Comparison of ENCODE assay signal across 8 mouse cellular contexts in genomic region chr8:57410473-57410863, GRCm38 (mm10). TPM values are rescaled to one million over a fixed set of nuclear protein-coding genes. Genes with fewer than 3 reads are reported as not detected.
DNase-seq lines count a peak whose midpoint lies in the region; ATAC-seq and TF ChIP-seq lines count a peak whose summit lies in the region.

No protein-coding gene starts in this region.

- 0 out of 2 replicates have a peak, but pooled peaks have one; percentile 31 for ATAC-seq in cerebellum, adult (ENCODE audit: insufficient number of reproducible peaks, low FRiP score, low TSS enrichment)
- peak; percentile 65 for ATAC-seq in hindbrain, embryonic 11.5 days (ENCODE audit: low FRiP score)
- ATAC-seq in limb, embryonic 13.5 days (ENCODE audit: low FRiP score, low read depth): no peak

- in situ Hi-C loops in ES-E14 (cut with MboI; ENCODE audit: low sequenced_read_pairs in 2 of 2, unreplicated experiment in 2 of 2): no loop called here

- H3K9ac ChIP-seq in ES-E14 (ENCODE audit: insufficient read depth, low read depth, low read length, poor library complexity, severe bottlenecking): no peak overlapping the region; the same call in 1 of the 2 replicates
- no peak overlapping the region for H3K9ac ChIP-seq in hindbrain, embryonic 11.5 days (ENCODE audit: low read depth, low read length)
- H3K9ac ChIP-seq in limb, embryonic 13.5 days: peak overlapping the region; percentile 19; the same call in 1 of the 2 replicates

- H3K36me3 ChIP-seq in ES-E14 (ENCODE audit: control insufficient read depth, insufficient read depth, low read length, poor library complexity, severe bottlenecking): no peaks in the 10 kb centered on the region
- H3K36me3 ChIP-seq in hindbrain, embryonic 11.5 days (ENCODE audit: control insufficient read depth, insufficient read depth, low read length): no peaks in the 10 kb centered on the region
- H3K36me3 ChIP-seq in limb, embryonic 13.5 days: no peaks in the 10 kb centered on the region

- peak overlapping the region in 1 of 2 experiments; percentile 20; a peak in 1 of 4 replicates for H3K4me3 ChIP-seq in ES-E14 (ENCODE audit: insufficient read depth in 1 of 2, low read depth in 1 of 2, low read length in 2 of 2, poor library complexity in 1 of 2, severe bottlenecking in 1 of 2)
- H3K4me3 ChIP-seq in hindbrain, embryonic 11.5 days (ENCODE audit: low read depth, low read length): no peak overlapping the region
- H3K4me3 ChIP-seq in limb, embryonic 13.5 days: peak overlapping the region; percentile 30

- WGBS in hindbrain, embryonic 11.5 days: 3% methylated on average over 16 of the region's 16 CpGs
- WGBS in limb, embryonic 13.5 days: 4% methylated on average over 16 of the region's 16 CpGs

- no peaks in the 10 kb centered on the region for H3K9me3 ChIP-seq in ES-E14 (ENCODE audit: control insufficient read depth, insufficient read depth, low read depth, low read length)
- H3K9me3 ChIP-seq in hindbrain, embryonic 11.5 days (ENCODE audit: control insufficient read depth, low read length): no peaks in the 10 kb centered on the region
- no peaks in the 10 kb centered on the region for H3K9me3 ChIP-seq in limb, embryonic 13.5 days

- no peak for DNase-seq in cerebellum, adult 9-11 months
- DNase-seq in ES-E14 (ENCODE audit: low read depth, low spot score): peak; percentile 76
- DNase-seq in hindbrain, embryonic 11.5 days (ENCODE audit: low spot score): peak; percentile 58
- DNase-seq in thymus, postnatal 25 days: no peak
- DNase-seq in adrenal gland, postnatal 14 days: no peak
- no peak for DNase-seq in left cerebral cortex, postnatal 36 days (ENCODE audit: low spot score in 2 of 2)

- peak overlapping the region; percentile 31 for H3K4me2 ChIP-seq in hindbrain, embryonic 11.5 days (replicated peaks; ENCODE audit: low read depth, low read length)
- H3K4me2 ChIP-seq in limb, embryonic 13.5 days (replicated peaks): peak overlapping the region; percentile 60

- intact Hi-C loops in left cerebral cortex, postnatal 36 days (cut with DNase I): loop anchor here (5.0 kb wide), 1 partner anchor 58 kb away; no protein-coding TSS in a partner anchor

- no peak overlapping the region for H3K27ac ChIP-seq in ES-E14 (ENCODE audit: insufficient read depth, low read depth, low read length, poor library complexity, severe bottlenecking)
- H3K27ac ChIP-seq in hindbrain, embryonic 11.5 days (ENCODE audit: low read depth, low read length): no peak overlapping the region
- no peak overlapping the region for H3K27ac ChIP-seq in limb, embryonic 13.5 days

- 0 out of 2 replicates have a peak, but pooled peaks cover 7% of the 10 kb centered on the region for H3K27me3 ChIP-seq in hindbrain, embryonic 11.5 days (ENCODE audit: control insufficient read depth, insufficient read depth, low read length)
- peaks cover 26% of the 10 kb centered on the region for H3K27me3 ChIP-seq in limb, embryonic 13.5 days

- peaks cover 4 to 8% of the 10 kb centered on the region in 2 experiments; a peak in 2 of 4 replicates for H3K4me1 ChIP-seq in ES-E14 (ENCODE audit: control insufficient read depth in 2 of 2, insufficient read depth in 2 of 2, low read length in 2 of 2, poor library complexity in 1 of 2)
- H3K4me1 ChIP-seq in hindbrain, embryonic 11.5 days (replicated peaks; ENCODE audit: control insufficient read depth, insufficient read depth, low read length): 0 out of 2 replicates have a peak, but pooled peaks cover 4% of the 10 kb centered on the region
- peaks cover 19% of the 10 kb centered on the region for H3K4me1 ChIP-seq in limb, embryonic 13.5 days

TF ChIP-seq in ES-E14, 5 proteins besides CTCF, POLR2A, EP300 and RAD21:
- TF ChIP-seq HCFC1 (IDR thresholded peaks at IDR 0.05; ENCODE audit: borderline replicate concordance, insufficient read depth, low read length): no peak
- no peak for TF ChIP-seq CHD2 (IDR thresholded peaks at IDR 0.05; ENCODE audit: low read depth, low read length)
- no peak for TF ChIP-seq ZC3H11A (IDR thresholded peaks at IDR 0.05; ENCODE audit: borderline replicate concordance, low read depth, low read length)
- TF ChIP-seq ZNF384 (IDR thresholded peaks at IDR 0.05; ENCODE audit: low read depth, low read length): no peak
- no peak for TF ChIP-seq MAFK (IDR thresholded peaks at IDR 0.05; ENCODE audit: insufficient read depth, low read depth, low read length)
TF ChIP-seq in ES-E14: peak in this region for 0.

RNA-seq across cellular contexts. Expression of gene Scrg1, which starts 45.3 kb away (rescaled TPM):
- total RNA-seq in ES-E14 (2012; rRNA removed): not detected in 2 replicates
- 1.4 and 1.6 TPM in 2 replicates for polyA plus RNA-seq in hindbrain, embryonic 11.5 days (2014; fragmentation: Nextera tagmentation; extraction: Ambion mirVana)
- polyA plus RNA-seq in limb, embryonic 13.5 days (2015; fragmentation: Nextera tagmentation; extraction: Ambion mirVana): 16.4 and 17.8 TPM in 2 replicates
- total RNA-seq in adrenal gland, postnatal 14 days (2021): 0.52 and 0.94 TPM in 2 replicates
- 10 to 100 TPM; 44.0 to 48.8 TPM for total RNA-seq in left cerebral cortex, postnatal 36 days (2021)

Comparison
In these comparisons a context has a peak if more than half of its experiments do, and no peak if none do; other contexts are left out.
1. DNase-seq: peak in ES-E14 (single experiment) and hindbrain, embryonic 11.5 days (single experiment); none in cerebellum, adult 9-11 months (single experiment), thymus, postnatal 25 days (single experiment), adrenal gland, postnatal 14 days (single experiment) and left cerebral cortex, postnatal 36 days (0 of 2).
2. RNA of gene Scrg1, which starts 45.3 kb away (total RNA-seq): 44.0 to 48.8 TPM in left cerebral cortex, postnatal 36 days; 0.52 to 0.94 TPM in adrenal gland, postnatal 14 days and not detected in ES-E14; every median in the first group is over 10 times any median in the second.